Mouse (Mus musculus) cerebellum, postnatal 36 days (tissue): Measurements from ENCODE around the gene Naa40.
A peak's percentile ranks its signal among the peaks of the same experiment; 100 is the strongest.

Experiments used
- DNase-seq, 2 experiments: peaks; one replicate each; pipeline ENCODE4 v3.0.0; 2021 to 2022; ENCODE audit warnings: mixed read lengths in 2 of 2

Gene Naa40

GRCm38 (mm10) chr19:7265478-7266191 lies 24.7 kb upstream of the Naa40 start:
- DNase-seq = peak; percentile 40 to 57

- no peak for DNase-seq
These were observed 23.9 kb upstream of the Naa40 start for GRCm38 (mm10) chr19:7264766-7265331.

GRCm38 (mm10) chr19:7264088-7264765 lies 23.2 kb upstream of the Naa40 start:
- peak; percentile 82 to 85 for DNase-seq

- no peak for DNase-seq
These were observed 21.6 kb upstream of the Naa40 start for GRCm38 (mm10) chr19:7262592-7262991.

- no peak for DNase-seq
These were observed 21.0 kb upstream of the Naa40 start for GRCm38 (mm10) chr19:7261964-7262363.

GRCm38 (mm10) chr19:7261476-7261875 lies 20.5 kb upstream of the Naa40 start:
- DNase-seq = no peak

- peak in 1 of 2 experiments; percentile 56 for DNase-seq
These were observed 16.9 kb upstream of the Naa40 start for GRCm38 (mm10) chr19:7257881-7258280.

- no peak for DNase-seq
These were observed 5.0 kb upstream of the Naa40 start for GRCm38 (mm10) chr19:7246021-7246420.

- peak; percentile 22 to 32 for DNase-seq
These were observed 692 bp downstream of the Naa40 start for GRCm38 (mm10) chr19:7240291-7240690.

- no peak for DNase-seq
These were observed 1.4 kb downstream of the Naa40 start for GRCm38 (mm10) chr19:7239574-7239973.

GRCm38 (mm10) chr19:7236742-7237141 lies 4.2 kb downstream of the Naa40 start:
- DNase-seq = no peak

GRCm38 (mm10) chr19:7236011-7236410 lies 5.0 kb downstream of the Naa40 start:
- no peak for DNase-seq

- no peak for DNase-seq
These were observed 5.5 kb downstream of the Naa40 start for GRCm38 (mm10) chr19:7235461-7235860.

- DNase-seq = peak; percentile 79
These were observed 6.3 kb downstream of the Naa40 start for GRCm38 (mm10) chr19:7234537-7235221.

GRCm38 (mm10) chr19:7226511-7226914 lies 14.5 kb downstream of the Naa40 start:
- no peak for DNase-seq

- no peak for DNase-seq
These were observed 15.8 kb downstream of the Naa40 start for GRCm38 (mm10) chr19:7225096-7225690.

GRCm38 (mm10) chr19:7224253-7224652 lies 16.7 kb downstream of the Naa40 start:
- no peak for DNase-seq

- no peak for DNase-seq
These were observed 17.5 kb downstream of the Naa40 start for GRCm38 (mm10) chr19:7223488-7223887.

- DNase-seq = no peak
These were observed 18.8 kb downstream of the Naa40 start for GRCm38 (mm10) chr19:7222196-7222595.

GRCm38 (mm10) chr19:7218753-7219152 lies 22.2 kb downstream of the Naa40 start:
- no peak for DNase-seq

GRCm38 (mm10) chr19:7217926-7218267 lies 23.1 kb downstream of the Naa40 start:
- no peak for DNase-seq

- peak; percentile 96 to 97 for DNase-seq
These were observed 23.6 kb downstream of the Naa40 start, which contains the start of gene Cox8a for GRCm38 (mm10) chr19:7217162-7217925. Gene Cox8a, minus strand, starts transcription at chr19:7217616.
